Mouse (Mus musculus) regulatory T cell (primary cell): ENCODE results near the gene Taf6.

Source experiments
- in situ Hi-C: fragments of 300-600 bp; cut with MboI, MseI; formaldehyde crosslinking; loops from one replicate; pipeline ENCODE4 v1.15.1; 2025; ENCODE audit warnings: high pct_unique_total_duplicates

The Taf6 gene

DNA sequence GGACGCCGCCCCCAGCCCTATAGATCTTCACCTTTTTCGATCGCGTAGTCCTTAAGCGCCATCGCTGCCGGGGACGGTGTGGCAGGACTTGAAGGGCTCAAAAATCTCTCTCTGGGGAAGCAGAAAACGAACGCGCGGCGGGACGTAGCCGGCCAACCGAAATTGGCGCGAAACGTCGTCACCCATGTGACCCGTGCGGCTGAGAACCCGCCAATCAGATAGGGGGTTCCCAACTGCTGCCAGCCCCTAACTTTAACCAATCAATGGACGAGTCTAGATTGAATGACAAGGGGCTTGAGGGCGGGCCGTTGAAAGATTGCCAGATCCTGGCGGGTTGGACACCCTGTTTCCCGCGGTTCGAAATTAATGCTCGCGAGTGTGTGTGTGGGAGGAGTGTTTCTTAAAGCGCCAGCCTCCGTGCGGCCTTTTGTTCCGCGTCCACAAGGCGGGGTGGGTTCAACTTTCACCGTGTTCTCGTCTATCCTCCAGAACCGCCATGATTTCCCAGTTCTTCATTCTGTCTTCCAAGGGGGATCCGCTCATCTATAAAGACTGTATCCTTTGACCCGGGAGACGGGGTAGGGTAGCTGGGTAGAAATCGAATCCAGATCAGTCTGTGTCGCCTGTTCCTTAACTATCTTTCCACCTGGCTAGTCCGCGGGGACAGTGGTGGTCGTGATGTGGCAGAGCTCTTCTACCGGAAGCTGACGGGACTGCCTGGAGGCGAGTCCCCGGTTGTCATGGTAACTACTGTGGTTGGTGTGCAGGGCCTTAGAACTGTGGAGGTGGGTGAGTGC, 15.4 kb downstream of the Taf6 start, which contains the start of the genes Ap4m1 and Mcm7:
Gene Ap4m1, plus strand, starts transcription at position 308 of the 797 bp plus-strand sequence.
Gene Mcm7, minus strand, starts transcription at position 728 of the 797 bp plus-strand sequence.
- in situ Hi-C loops: loop anchor here (25.0 kb wide), 1 partner anchor 1615 kb away; the partner anchor contains the start of genes Ints1 and Mafk

DNA sequence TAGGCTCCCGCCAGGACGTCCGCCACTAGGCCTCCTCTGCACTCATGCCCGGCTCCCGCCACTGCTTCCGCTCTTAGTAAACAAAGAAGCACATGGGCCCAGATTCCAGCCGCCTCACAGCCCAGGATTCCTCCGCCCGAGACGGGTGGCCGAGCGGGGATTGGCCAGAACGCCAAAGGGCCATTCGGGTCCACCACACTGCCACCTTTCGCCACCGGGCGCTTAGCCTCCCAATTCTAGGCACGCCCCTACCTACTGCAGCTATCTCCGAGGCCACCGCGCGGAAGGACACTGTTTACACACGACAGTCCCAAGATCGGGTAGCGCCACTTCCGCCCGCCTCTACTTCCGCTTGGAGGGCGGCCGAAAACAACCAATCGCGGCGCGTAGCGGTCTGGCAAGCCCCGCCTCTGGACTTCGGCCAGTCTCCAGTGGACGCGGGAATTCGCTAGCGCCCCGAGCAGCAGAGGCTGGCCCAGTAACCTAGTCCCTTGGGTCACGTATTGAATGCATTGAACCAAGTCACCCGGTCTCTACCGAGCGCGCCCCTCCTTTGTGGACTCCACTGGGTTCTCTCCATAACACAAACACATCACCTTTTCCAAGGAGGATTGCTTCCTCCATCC, 16.2 kb downstream of the Taf6 start:
- in situ Hi-C loops: loop anchor here (25.0 kb wide), 1 partner anchor 1616 kb away; the partner anchor contains the start of genes Ints1 and Mafk

DNA sequence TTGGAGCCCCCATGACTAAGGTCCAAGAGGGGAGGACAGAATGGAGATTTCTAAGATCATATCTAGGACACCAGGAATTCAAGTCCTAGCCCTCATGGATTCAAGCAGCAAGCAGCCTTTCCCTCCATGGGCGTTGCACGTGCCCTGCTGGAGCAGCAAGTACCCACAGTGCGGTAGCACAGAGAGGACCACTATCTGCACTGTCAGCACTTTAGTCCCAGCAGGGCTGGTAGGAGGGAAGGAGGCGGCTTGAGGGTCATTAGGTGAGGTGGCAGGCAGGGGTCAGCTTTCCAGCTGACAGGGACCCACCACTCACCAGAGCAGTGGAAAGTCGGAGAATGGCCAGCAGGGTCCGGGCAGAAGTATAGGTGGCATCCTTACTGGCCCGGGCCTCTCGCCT, 21.7 kb downstream of the Taf6 start:
- in situ Hi-C loops: loop anchor here (25.0 kb wide), 1 partner anchor 1622 kb away; the partner anchor contains the start of genes Ints1 and Mafk

DNA sequence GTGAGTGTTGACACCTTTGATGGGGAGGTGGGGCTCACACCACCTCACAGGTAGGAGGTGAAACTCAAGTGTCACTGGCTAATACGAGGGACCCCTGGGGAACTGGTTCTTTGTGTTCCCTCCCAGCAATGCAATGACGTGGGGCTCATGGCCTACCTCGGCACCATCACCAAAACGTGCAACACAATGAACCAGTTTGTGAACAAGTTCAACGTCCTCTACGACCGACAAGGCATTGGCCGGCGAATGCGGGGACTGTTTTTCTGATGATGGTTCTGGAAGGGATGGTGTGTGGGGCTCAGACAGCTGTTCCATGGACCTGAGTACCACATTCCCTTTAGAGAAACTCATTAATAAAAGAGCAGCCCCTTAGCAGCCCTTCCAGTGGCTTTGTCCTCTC, 23.6 kb downstream of the Taf6 start:
- in situ Hi-C loops: loop anchor here (25.0 kb wide), 1 partner anchor 1624 kb away; the partner anchor contains the start of genes Ints1 and Mafk

DNA sequence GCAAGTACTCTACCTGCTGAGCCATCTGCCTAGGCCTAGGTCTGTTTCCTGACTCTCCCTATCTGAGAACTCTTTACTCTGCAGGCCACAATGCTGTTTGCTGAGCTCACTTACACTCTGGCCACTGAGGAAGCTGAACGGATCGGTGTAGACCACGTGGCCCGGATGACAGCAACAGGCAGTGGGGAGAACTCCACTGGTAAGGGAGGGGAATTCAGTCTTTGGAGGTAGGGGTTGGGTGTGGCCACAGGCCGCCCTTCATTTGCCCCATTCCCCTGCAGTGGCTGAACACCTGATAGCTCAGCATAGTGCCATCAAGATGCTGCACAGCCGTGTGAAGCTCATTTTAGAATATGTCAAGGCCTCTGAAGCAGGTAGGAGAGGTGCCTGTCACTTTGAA, 24.2 kb downstream of the Taf6 start:
- in situ Hi-C loops: loop anchor here (25.0 kb wide), 1 partner anchor 1624 kb away; the partner anchor contains the start of genes Ints1 and Mafk

DNA sequence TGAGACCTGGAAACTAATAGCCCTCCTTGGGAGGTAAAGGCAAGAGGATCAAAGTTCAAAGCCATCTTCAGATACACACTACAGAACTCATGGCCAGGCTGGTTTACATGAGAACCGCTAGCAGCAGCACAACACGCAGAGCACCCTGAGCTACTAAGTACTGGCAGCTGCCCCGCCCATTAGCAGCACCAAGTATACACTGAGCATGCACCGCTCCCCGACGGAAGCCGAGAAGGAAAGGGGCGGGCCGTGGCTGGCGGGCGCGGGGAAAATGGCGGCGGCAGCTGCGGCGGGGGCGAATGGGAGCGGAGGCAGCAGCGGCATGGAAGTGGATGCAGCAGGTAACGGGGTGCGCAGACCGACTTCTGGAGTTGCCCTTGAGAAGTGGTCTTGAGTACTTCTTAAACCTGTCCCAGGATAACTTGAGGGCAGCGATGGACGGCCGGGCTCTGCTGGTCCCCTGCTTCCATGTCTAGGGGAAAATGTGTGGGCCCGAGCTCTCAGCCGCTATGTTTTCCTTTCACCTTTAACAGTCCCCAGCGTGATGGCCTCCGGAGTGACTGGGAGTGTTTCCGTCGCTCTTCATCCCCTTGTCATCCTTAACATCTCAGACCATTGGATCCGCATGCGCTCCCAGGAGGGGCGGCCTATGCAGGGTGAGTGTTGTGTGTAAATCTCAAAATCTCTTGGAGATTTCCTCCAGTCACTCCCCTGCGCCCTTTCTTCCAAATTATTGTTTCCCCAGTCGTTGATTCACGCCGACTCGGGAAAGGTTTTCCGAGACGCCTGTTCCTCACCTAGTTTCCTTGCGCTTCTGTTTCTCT, 26.2 kb downstream of the Taf6 start, which contains the start of gene Cops6:
Gene Cops6, plus strand, starts transcription at position 230 of the 824 bp plus-strand sequence.
- in situ Hi-C loops: loop anchor here (25.0 kb wide), 1 partner anchor 1626 kb away; the partner anchor contains the start of genes Ints1 and Mafk

DNA sequence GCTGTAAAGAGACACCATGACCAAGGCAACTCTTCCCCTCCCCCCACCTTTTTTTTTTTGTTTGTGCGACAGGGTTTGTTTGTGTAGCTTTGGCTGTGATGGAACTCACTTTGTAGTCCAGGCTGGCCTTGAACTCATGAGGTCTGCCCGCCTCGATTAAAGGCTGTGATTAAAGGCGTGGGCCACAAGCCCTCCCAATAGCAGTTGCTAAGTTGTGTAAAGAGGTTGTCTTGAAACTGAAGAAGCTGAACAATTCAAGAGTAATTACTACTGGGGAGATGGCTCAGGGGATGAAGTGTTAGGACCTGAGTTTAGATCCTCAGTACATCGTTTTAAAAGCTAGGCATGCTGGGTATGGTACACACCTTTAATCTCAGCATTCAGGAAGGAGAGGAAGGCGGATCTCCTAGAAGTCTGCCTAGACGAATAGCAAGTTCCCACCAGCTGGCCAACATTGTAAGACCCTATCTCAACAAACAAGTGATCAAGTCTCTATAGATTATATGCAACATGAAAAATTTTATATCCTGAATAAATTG, 27.0 kb downstream of the Taf6 start:
- in situ Hi-C loops: loop anchor here (25.0 kb wide), 1 partner anchor 1627 kb away; the partner anchor contains the start of genes Ints1 and Mafk

DNA sequence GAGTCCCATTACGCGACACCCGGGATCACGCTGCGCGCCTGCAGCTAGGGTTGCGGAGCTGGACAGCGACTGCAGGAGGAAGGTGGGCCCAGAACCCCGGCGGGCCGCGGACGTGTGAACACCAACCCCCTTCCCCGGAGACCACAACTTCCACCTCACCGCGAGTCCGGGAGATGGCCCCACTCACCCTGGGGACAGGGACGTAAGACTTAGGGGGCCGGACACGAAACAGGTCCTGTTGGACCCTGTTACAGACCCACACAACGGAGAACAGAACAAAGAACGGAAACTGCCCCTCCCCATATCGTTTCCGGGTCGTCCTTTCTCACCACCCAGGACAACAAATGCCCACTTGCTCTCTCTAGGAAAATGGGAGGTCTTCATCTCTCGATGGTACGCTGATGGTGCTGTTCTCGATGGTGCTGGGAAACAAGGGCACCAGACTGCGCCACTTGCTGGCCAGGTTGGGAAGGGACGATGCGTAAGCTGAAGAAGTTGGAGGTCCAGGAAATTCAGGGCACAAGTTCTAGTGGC, 31.7 kb downstream of the Taf6 start, which contains the start of gene Zfp113:
Gene Zfp113, minus strand, starts transcription at position 302 of the 534 bp plus-strand sequence.
- in situ Hi-C loops: loop anchor here (25.0 kb wide), 1 partner anchor 1632 kb away; the partner anchor contains the start of genes Ints1 and Mafk

DNA sequence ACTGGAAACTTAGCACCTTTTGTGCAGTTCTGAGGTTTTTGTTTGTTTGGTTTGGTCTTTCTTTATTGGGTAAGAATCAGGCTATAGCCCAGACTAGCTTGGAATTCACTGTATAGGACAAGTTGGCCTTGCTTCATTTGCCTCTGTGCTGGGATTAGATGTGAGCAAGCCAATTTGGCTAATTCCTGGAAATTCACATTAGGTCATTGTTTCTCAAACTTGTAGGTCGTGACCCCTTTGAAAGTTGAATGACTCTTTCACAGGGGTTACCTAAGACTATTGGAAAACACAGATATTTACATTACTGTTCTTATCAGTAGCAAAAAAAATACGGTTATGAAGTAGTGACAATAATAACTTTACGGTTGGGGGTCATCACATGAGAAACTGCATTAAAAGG, 32.9 kb downstream of the Taf6 start:
- in situ Hi-C loops: loop anchor here (5.0 to 25.0 kb wide), 2 partner anchors 37 to 1633 kb away; partner anchors contain the start of genes Ints1, Mafk and Zscan21

DNA sequence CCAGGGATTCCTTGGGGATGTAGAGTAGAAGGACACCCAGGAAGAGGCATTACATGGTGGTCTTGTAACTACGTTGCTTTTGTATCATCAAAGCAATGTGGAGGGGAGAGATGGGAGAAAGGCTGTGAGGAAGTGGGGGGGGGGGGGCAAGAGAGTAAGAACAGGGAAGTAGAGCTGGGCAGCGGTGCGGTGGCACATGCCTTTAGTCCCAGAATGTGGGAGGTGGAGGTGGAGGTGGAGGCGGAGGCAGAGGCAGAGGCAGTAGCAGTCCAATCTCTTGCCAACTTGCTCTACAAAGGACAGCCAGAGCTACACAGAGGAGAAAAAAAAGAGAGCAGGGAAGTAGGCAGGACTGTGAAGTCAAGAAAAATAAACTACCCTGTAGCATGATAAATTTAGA, 48.7 kb downstream of the Taf6 start:
- in situ Hi-C loops: no loop called here

DNA sequence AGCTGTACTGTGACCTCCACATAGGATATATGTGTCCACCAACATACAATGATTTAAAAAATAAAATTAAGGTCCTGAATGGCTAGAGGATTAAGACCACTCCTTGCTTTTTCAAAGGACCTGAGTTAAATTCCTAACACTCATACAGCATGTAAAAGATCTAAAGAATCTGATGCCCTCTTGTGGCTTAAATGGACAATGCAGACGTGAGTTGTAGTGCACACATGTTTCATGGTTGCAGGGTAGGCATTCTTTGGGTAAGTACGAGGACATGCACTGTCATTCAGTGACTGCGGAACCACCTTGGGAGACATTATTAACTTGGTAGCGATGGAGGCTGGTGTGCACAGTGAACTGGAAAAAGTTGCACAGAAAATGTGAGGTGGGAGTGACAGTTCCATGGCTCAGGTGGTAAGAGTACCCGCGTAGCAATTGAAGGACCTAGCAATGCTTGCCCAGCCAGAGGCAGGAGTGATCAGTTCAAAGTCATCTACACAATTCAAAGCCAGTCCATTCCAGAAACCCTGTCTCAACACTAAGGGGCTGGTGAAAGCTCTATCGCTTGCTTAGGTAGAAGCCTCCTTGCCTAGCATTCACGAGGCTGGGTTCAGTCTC, 49.2 kb downstream of the Taf6 start:
- in situ Hi-C loops: no loop called here

DNA sequence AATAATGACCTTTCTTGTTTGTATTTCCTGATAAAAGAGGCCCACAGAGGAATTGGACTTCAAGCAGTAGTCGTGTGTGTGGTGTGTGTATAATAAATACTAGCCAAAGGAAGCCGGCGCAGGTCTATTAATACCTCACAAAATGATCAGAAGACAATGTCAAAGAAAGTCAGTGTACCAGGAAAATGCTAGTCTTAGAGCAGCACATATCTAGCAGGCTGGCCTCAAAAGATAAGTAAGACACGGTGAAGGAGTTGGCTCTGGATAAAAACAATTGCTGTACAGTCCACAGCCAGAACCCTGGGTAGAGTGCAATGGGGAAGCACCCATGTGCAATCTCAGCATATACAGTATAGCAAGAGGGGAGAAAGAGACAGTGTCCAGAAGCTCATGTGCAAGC, 50.0 kb downstream of the Taf6 start:
- in situ Hi-C loops: no loop called here

DNA sequence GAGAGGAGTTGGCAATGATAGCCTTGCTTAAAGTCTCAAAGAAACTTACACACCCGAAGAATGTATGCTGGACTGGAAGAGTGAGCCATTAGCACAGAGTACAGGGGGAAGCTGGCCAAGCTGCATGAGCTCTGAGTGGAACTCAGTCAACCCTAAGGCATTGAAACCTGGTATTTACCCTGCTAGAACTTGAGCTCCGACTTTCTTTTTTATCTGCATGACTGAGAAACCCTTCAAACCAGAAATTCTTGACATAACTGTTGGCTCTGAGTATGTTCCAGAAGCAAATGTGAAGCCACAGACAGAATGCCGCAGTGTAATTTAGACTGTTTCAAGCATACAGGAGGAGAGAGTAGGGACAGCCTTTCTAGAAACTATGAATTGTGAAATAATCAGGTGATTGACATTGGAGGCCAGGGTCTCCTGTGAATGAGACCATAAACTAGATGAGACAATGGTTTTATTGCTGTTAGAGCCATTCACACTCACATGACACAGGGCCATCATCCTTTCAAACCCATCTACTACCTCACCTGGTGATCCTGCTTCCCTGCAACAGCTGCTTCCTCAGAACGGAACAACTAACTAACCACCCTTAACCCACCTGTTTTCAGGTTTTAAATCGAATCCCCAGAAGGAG, 54.7 kb downstream of the Taf6 start:
- in situ Hi-C loops: no loop called here
